Mouse (Mus musculus): ENCODE measurements at regions not wholly inside any gene's neighbourhood (a gene's known extent, or its start where the extent isn't known, plus 50 kb on each side); places are given as distances from the start of the nearest gene placed in this dataset.

- Histone ChIP-seq H3K27ac (ENCODE audit: insufficient read depth, low read depth, low read length) (no peak overlapping the region), H3K36me3 (ENCODE audit: control insufficient read depth, insufficient read depth, low read length) (no peaks in the 10 kb centered on the region), H3K4me1 (ENCODE audit: control insufficient read depth, insufficient read depth, low read length) (peaks cover 26% of the 10 kb centered on the region), H3K4me3 (ENCODE audit: insufficient read depth, low read depth, low read length) (no peak overlapping the region), H3K27me3 (replicated peaks; ENCODE audit: control insufficient read depth, insufficient read depth, low read length) (no peaks in the 10 kb centered on the region)
- TF ChIP-seq POLR2A (IDR thresholded peaks at IDR 0.05; ENCODE audit: low read depth, low read length) = no peak
- TF ChIP-seq CTCF (conservative IDR thresholded peaks at IDR 0.05; ENCODE audit: insufficient read depth, insufficient read length, low read depth, low read length) = no peak
- peak; percentile 66 for DNase-seq
- WGBS = 34% methylated on average over 7 of the region's 7 CpGs
Measured at GRCm38 (mm10) chr19:59687206-59687605, 229.0 kb downstream of the Emx2 start.

GRCm38 (mm10) chr19:59687681-59688080 is 229.5 kb downstream of the Emx2 start:
- peak; percentile 82 for DNase-seq
- H3K36me3 ChIP-seq (ENCODE audit: control insufficient read depth, insufficient read depth, low read length) = no peaks in the 10 kb centered on the region
- 59% methylated on average over 1 of the region's 1 CpGs for WGBS
- TF ChIP-seq CTCF (conservative IDR thresholded peaks at IDR 0.05; ENCODE audit: insufficient read depth, insufficient read length, low read depth, low read length) (no peak), POLR2A (IDR thresholded peaks at IDR 0.05; ENCODE audit: low read depth, low read length) (no peak)
- no peak overlapping the region for H3K4me3 ChIP-seq (ENCODE audit: insufficient read depth, low read depth, low read length)
- H3K4me1 ChIP-seq (ENCODE audit: control insufficient read depth, insufficient read depth, low read length) = peaks cover 26% of the 10 kb centered on the region
- H3K27me3 ChIP-seq (replicated peaks; ENCODE audit: control insufficient read depth, insufficient read depth, low read length) = no peaks in the 10 kb centered on the region
- no peak overlapping the region for H3K27ac ChIP-seq (ENCODE audit: insufficient read depth, low read depth, low read length)

- TF ChIP-seq POLR2A (IDR thresholded peaks at IDR 0.05; ENCODE audit: low read depth, low read length) (no peak), CTCF (conservative IDR thresholded peaks at IDR 0.05; ENCODE audit: insufficient read depth, insufficient read length, low read depth, low read length) (no peak)
- WGBS = 70% methylated on average over 15 of the region's 15 CpGs
- H3K4me3 ChIP-seq (ENCODE audit: insufficient read depth, low read depth, low read length) = no peak overlapping the region
- H3K27ac ChIP-seq (ENCODE audit: insufficient read depth, low read depth, low read length) = no peak overlapping the region
- DNase-seq = no peak
- H3K4me1 ChIP-seq (ENCODE audit: control insufficient read depth, insufficient read depth, low read length) = peaks cover 7% of the 10 kb centered on the region
- no peaks in the 10 kb centered on the region for H3K36me3 ChIP-seq (ENCODE audit: control insufficient read depth, insufficient read depth, low read length)
- no peaks in the 10 kb centered on the region; the same call in 1 of the 2 replicates for H3K27me3 ChIP-seq (replicated peaks; ENCODE audit: control insufficient read depth, insufficient read depth, low read length)
Measured at GRCm38 (mm10) chr19:59691541-59692096, 233.4 kb downstream of the Emx2 start.

GRCm38 (mm10) chr19:59697628-59698027 is 239.5 kb downstream of the Emx2 start:
- DNase-seq = peak; percentile 79
- no peaks in the 10 kb centered on the region; the same call in 1 of the 2 replicates for H3K27me3 ChIP-seq (replicated peaks; ENCODE audit: control insufficient read depth, insufficient read depth, low read length)
- no peaks in the 10 kb centered on the region for H3K4me1 ChIP-seq (ENCODE audit: control insufficient read depth, insufficient read depth, low read length)
- no peak for TF ChIP-seq CTCF (conservative IDR thresholded peaks at IDR 0.05; ENCODE audit: insufficient read depth, insufficient read length, low read depth, low read length)
- no peak for TF ChIP-seq POLR2A (IDR thresholded peaks at IDR 0.05; ENCODE audit: low read depth, low read length)
- H3K4me3 ChIP-seq (ENCODE audit: insufficient read depth, low read depth, low read length) = no peak overlapping the region
- no peak overlapping the region for H3K27ac ChIP-seq (ENCODE audit: insufficient read depth, low read depth, low read length)
- no peaks in the 10 kb centered on the region for H3K36me3 ChIP-seq (ENCODE audit: control insufficient read depth, insufficient read depth, low read length)
- WGBS = 64% methylated on average over 5 of the region's 5 CpGs

GRCm38 (mm10) chr19:59700187-59700586 is 242.0 kb downstream of the Emx2 start:
- TF ChIP-seq POLR2A (IDR thresholded peaks at IDR 0.05; ENCODE audit: low read depth, low read length) (no peak), CTCF (conservative IDR thresholded peaks at IDR 0.05; ENCODE audit: insufficient read depth, insufficient read length, low read depth, low read length) (no peak)
- H3K36me3 ChIP-seq (ENCODE audit: control insufficient read depth, insufficient read depth, low read length) = no peaks in the 10 kb centered on the region
- no peak overlapping the region for H3K27ac ChIP-seq (ENCODE audit: insufficient read depth, low read depth, low read length)
- 81% methylated on average over 3 of the region's 3 CpGs for WGBS
- no peaks in the 10 kb centered on the region for H3K4me1 ChIP-seq (ENCODE audit: control insufficient read depth, insufficient read depth, low read length)
- no peak for DNase-seq
- H3K27me3 ChIP-seq (replicated peaks; ENCODE audit: control insufficient read depth, insufficient read depth, low read length) = no peaks in the 10 kb centered on the region; the same call in 1 of the 2 replicates
- H3K4me3 ChIP-seq (ENCODE audit: insufficient read depth, low read depth, low read length) = no peak overlapping the region

GRCm38 (mm10) chr19:59707106-59707505 is 236.3 kb downstream of the Rab11fip2 start:
- TF ChIP-seq CTCF (conservative IDR thresholded peaks at IDR 0.05; ENCODE audit: insufficient read depth, insufficient read length, low read depth, low read length) (no peak), POLR2A (IDR thresholded peaks at IDR 0.05; ENCODE audit: low read depth, low read length) (no peak)
- Histone ChIP-seq H3K4me1 (ENCODE audit: control insufficient read depth, insufficient read depth, low read length) (no peaks in the 10 kb centered on the region), H3K27ac (ENCODE audit: insufficient read depth, low read depth, low read length) (no peak overlapping the region), H3K27me3 (replicated peaks; ENCODE audit: control insufficient read depth, insufficient read depth, low read length) (no peaks in the 10 kb centered on the region), H3K4me3 (ENCODE audit: insufficient read depth, low read depth, low read length) (no peak overlapping the region), H3K36me3 (ENCODE audit: control insufficient read depth, insufficient read depth, low read length) (no peaks in the 10 kb centered on the region)
- DNase-seq = no peak
- WGBS = 77% methylated on average over 5 of the region's 5 CpGs

GRCm38 (mm10) chr19:59709180-59709579 is 234.3 kb downstream of the Rab11fip2 start:
- Histone ChIP-seq H3K27ac (ENCODE audit: insufficient read depth, low read depth, low read length) (no peak overlapping the region), H3K36me3 (ENCODE audit: control insufficient read depth, insufficient read depth, low read length) (no peaks in the 10 kb centered on the region), H3K4me3 (ENCODE audit: insufficient read depth, low read depth, low read length) (no peak overlapping the region), H3K4me1 (ENCODE audit: control insufficient read depth, insufficient read depth, low read length) (no peaks in the 10 kb centered on the region), H3K27me3 (replicated peaks; ENCODE audit: control insufficient read depth, insufficient read depth, low read length) (no peaks in the 10 kb centered on the region)
- WGBS = 58% methylated on average over 2 of the region's 2 CpGs
- TF ChIP-seq POLR2A (IDR thresholded peaks at IDR 0.05; ENCODE audit: low read depth, low read length) (no peak), CTCF (conservative IDR thresholded peaks at IDR 0.05; ENCODE audit: insufficient read depth, insufficient read length, low read depth, low read length) (no peak)
- no peak for DNase-seq

Measured in kidney, adult 2 months (tissue).